Mouse (Mus musculus): ENCODE measurements around the gene Htra1. TPM values are rescaled to one million over a fixed set of nuclear protein-coding genes. Genes with fewer than 3 reads are reported as not detected.
A peak's percentile ranks its signal among the peaks of the same experiment; 100 is the strongest.

The Htra1 gene
- polyA plus RNA-seq, 1 experiment from 2014 or later, result 12.7 TPM

GRCm38 (mm10) chr7:130922981-130923731, 12.8 kb upstream of the Htra1 start:
- Histone ChIP-seq H3K36me3 (ENCODE audit: control insufficient read depth, insufficient read depth, low read length) (no peaks in the 10 kb centered on the region), H3K27ac (replicated peaks; ENCODE audit: low read depth, low read length) (no peak overlapping the region), H3K4me2 (ENCODE audit: low read length) (no peak overlapping the region), H3K4me1 (ENCODE audit: control insufficient read depth, insufficient read depth, low read length) (no peaks in the 10 kb centered on the region), H3K9ac (replicated peaks; ENCODE audit: low read length) (no peak overlapping the region), H3K9me3 (ENCODE audit: control insufficient read depth, low read length) (no peaks in the 10 kb centered on the region), H3K4me3 (replicated peaks; ENCODE audit: low read depth, low read length) (no peak overlapping the region), H3K27me3 (ENCODE audit: control insufficient read depth, insufficient read depth, low read length) (no peaks in the 10 kb centered on the region)
- DNase-seq (peak; percentile 16), ATAC-seq (ENCODE audit: low FRiP score, low TSS enrichment) (no peak)
- WGBS, result 70% methylated on average over 13 of the region's 13 CpGs

- no peak overlapping the region for H3K4me3 ChIP-seq (replicated peaks; ENCODE audit: low read depth, low read length)
- ATAC-seq (ENCODE audit: low FRiP score, low TSS enrichment), result no peak
- no peak overlapping the region for H3K27ac ChIP-seq (replicated peaks; ENCODE audit: low read depth, low read length)
- H3K9me3 ChIP-seq (ENCODE audit: control insufficient read depth, low read length), result no peaks in the 10 kb centered on the region
- no peak overlapping the region for H3K4me2 ChIP-seq (ENCODE audit: low read length)
- no peak overlapping the region for H3K9ac ChIP-seq (replicated peaks; ENCODE audit: low read length)
- DNase-seq, result no peak
- 68% methylated on average over 3 of the region's 3 CpGs for WGBS
- H3K4me1 ChIP-seq (ENCODE audit: control insufficient read depth, insufficient read depth, low read length), result no peaks in the 10 kb centered on the region
- H3K36me3 ChIP-seq (ENCODE audit: control insufficient read depth, insufficient read depth, low read length), result no peaks in the 10 kb centered on the region
- peaks cover 22% of the 10 kb centered on the region for H3K27me3 ChIP-seq (ENCODE audit: control insufficient read depth, insufficient read depth, low read length)
Measured at GRCm38 (mm10) chr7:130930401-130930800, 5.5 kb upstream of the Htra1 start.

GRCm38 (mm10) chr7:130932921-130933320, 3.0 kb upstream of the Htra1 start:
- peaks cover 11% of the 10 kb centered on the region; the same call in 1 of the 2 replicates for H3K4me1 ChIP-seq (ENCODE audit: control insufficient read depth, insufficient read depth, low read length)
- H3K36me3 ChIP-seq (ENCODE audit: control insufficient read depth, insufficient read depth, low read length), result no peaks in the 10 kb centered on the region
- no peak overlapping the region for H3K9ac ChIP-seq (replicated peaks; ENCODE audit: low read length)
- WGBS, result 84% methylated on average over 9 of the region's 9 CpGs
- no peak overlapping the region for H3K27ac ChIP-seq (replicated peaks; ENCODE audit: low read depth, low read length)
- no peak overlapping the region for H3K4me2 ChIP-seq (ENCODE audit: low read length)
- H3K4me3 ChIP-seq (replicated peaks; ENCODE audit: low read depth, low read length), result no peak overlapping the region
- no peak for ATAC-seq (ENCODE audit: low FRiP score, low TSS enrichment)
- no peak for DNase-seq
- H3K9me3 ChIP-seq (ENCODE audit: control insufficient read depth, low read length), result no peaks in the 10 kb centered on the region
- H3K27me3 ChIP-seq (ENCODE audit: control insufficient read depth, insufficient read depth, low read length), result peaks cover 47% of the 10 kb centered on the region

GRCm38 (mm10) chr7:130934654-130935053, 1.3 kb upstream of the Htra1 start:
- no peaks in the 10 kb centered on the region for H3K9me3 ChIP-seq (ENCODE audit: control insufficient read depth, low read length)
- H3K27ac ChIP-seq (replicated peaks; ENCODE audit: low read depth, low read length), result no peak overlapping the region
- no peak overlapping the region for H3K4me2 ChIP-seq (ENCODE audit: low read length)
- DNase-seq (no peak), ATAC-seq (ENCODE audit: low FRiP score, low TSS enrichment) (no peak)
- peaks cover 11% of the 10 kb centered on the region; the same call in 1 of the 2 replicates for H3K4me1 ChIP-seq (ENCODE audit: control insufficient read depth, insufficient read depth, low read length)
- no peak overlapping the region for H3K4me3 ChIP-seq (replicated peaks; ENCODE audit: low read depth, low read length)
- no peak overlapping the region for H3K9ac ChIP-seq (replicated peaks; ENCODE audit: low read length)
- WGBS, result 88% methylated on average over 4 of the region's 4 CpGs
- H3K27me3 ChIP-seq (ENCODE audit: control insufficient read depth, insufficient read depth, low read length), result peaks cover 59% of the 10 kb centered on the region
- H3K36me3 ChIP-seq (ENCODE audit: control insufficient read depth, insufficient read depth, low read length), result no peaks in the 10 kb centered on the region

GRCm38 (mm10) chr7:130935421-130935792, 504 bp upstream of the Htra1 start:
- H3K36me3 ChIP-seq (ENCODE audit: control insufficient read depth, insufficient read depth, low read length), result no peaks in the 10 kb centered on the region
- ATAC-seq (ENCODE audit: low FRiP score, low TSS enrichment) (no peak), DNase-seq (no peak)
- H3K9me3 ChIP-seq (ENCODE audit: control insufficient read depth, low read length), result no peaks in the 10 kb centered on the region
- no peak overlapping the region for H3K27ac ChIP-seq (replicated peaks; ENCODE audit: low read depth, low read length)
- peak overlapping the region; percentile 60 for H3K4me2 ChIP-seq (ENCODE audit: low read length)
- H3K4me1 ChIP-seq (ENCODE audit: control insufficient read depth, insufficient read depth, low read length), result peaks cover 11% of the 10 kb centered on the region; the same call in 1 of the 2 replicates
- peaks cover 59% of the 10 kb centered on the region for H3K27me3 ChIP-seq (ENCODE audit: control insufficient read depth, insufficient read depth, low read length)
- no peak overlapping the region for H3K9ac ChIP-seq (replicated peaks; ENCODE audit: low read length)
- peak overlapping the region; percentile 40 for H3K4me3 ChIP-seq (replicated peaks; ENCODE audit: low read depth, low read length)
- WGBS, result 10% methylated on average over 16 of the region's 16 CpGs

GRCm38 (mm10) chr7:130936472-130936951, 601 bp downstream of the Htra1 start:
- ATAC-seq (ENCODE audit: low FRiP score, low TSS enrichment) (no peak), DNase-seq (peak; percentile 12)
- Histone ChIP-seq H3K27me3 (ENCODE audit: control insufficient read depth, insufficient read depth, low read length) (peaks cover 59% of the 10 kb centered on the region), H3K9ac (replicated peaks; ENCODE audit: low read length) (peak overlapping the region; percentile 29), H3K4me3 (replicated peaks; ENCODE audit: low read depth, low read length) (peak overlapping the region; percentile 40), H3K4me2 (ENCODE audit: low read length) (peak overlapping the region; percentile 60), H3K9me3 (ENCODE audit: control insufficient read depth, low read length) (no peaks in the 10 kb centered on the region), H3K36me3 (ENCODE audit: control insufficient read depth, insufficient read depth, low read length) (no peaks in the 10 kb centered on the region), H3K4me1 (ENCODE audit: control insufficient read depth, insufficient read depth, low read length) (peaks cover 11% of the 10 kb centered on the region; the same call in 1 of the 2 replicates), H3K27ac (replicated peaks; ENCODE audit: low read depth, low read length) (no peak overlapping the region)
- 1% methylated on average over 48 of the region's 49 CpGs for WGBS

- Histone ChIP-seq H3K4me3 (replicated peaks; ENCODE audit: low read depth, low read length) (no peak overlapping the region), H3K9ac (replicated peaks; ENCODE audit: low read length) (no peak overlapping the region), H3K9me3 (ENCODE audit: control insufficient read depth, low read length) (no peaks in the 10 kb centered on the region), H3K27me3 (ENCODE audit: control insufficient read depth, insufficient read depth, low read length) (peaks cover 59% of the 10 kb centered on the region), H3K4me1 (ENCODE audit: control insufficient read depth, insufficient read depth, low read length) (peaks cover 11% of the 10 kb centered on the region; the same call in 1 of the 2 replicates), H3K4me2 (ENCODE audit: low read length) (no peak overlapping the region; the same call in 1 of the 2 replicates), H3K36me3 (ENCODE audit: control insufficient read depth, insufficient read depth, low read length) (no peaks in the 10 kb centered on the region), H3K27ac (replicated peaks; ENCODE audit: low read depth, low read length) (no peak overlapping the region)
- 30% methylated on average over 12 of the region's 12 CpGs for WGBS
- DNase-seq (no peak), ATAC-seq (ENCODE audit: low FRiP score, low TSS enrichment) (no peak)
Measured at GRCm38 (mm10) chr7:130937266-130937841, 1.4 kb downstream of the Htra1 start.

GRCm38 (mm10) chr7:130938005-130938404, 2.1 kb downstream of the Htra1 start:
- WGBS, result 45% methylated on average over 4 of the region's 4 CpGs
- Histone ChIP-seq H3K27me3 (ENCODE audit: control insufficient read depth, insufficient read depth, low read length) (peaks cover 59% of the 10 kb centered on the region), H3K27ac (replicated peaks; ENCODE audit: low read depth, low read length) (no peak overlapping the region), H3K4me2 (ENCODE audit: low read length) (no peak overlapping the region), H3K36me3 (ENCODE audit: control insufficient read depth, insufficient read depth, low read length) (no peaks in the 10 kb centered on the region), H3K9ac (replicated peaks; ENCODE audit: low read length) (no peak overlapping the region), H3K4me1 (ENCODE audit: control insufficient read depth, insufficient read depth, low read length) (peaks cover 11% of the 10 kb centered on the region; the same call in 1 of the 2 replicates), H3K4me3 (replicated peaks; ENCODE audit: low read depth, low read length) (no peak overlapping the region), H3K9me3 (ENCODE audit: control insufficient read depth, low read length) (no peaks in the 10 kb centered on the region)
- no peak for DNase-seq
- ATAC-seq (ENCODE audit: low FRiP score, low TSS enrichment), result no peak
